Mouse (Mus musculus): Measurements from ENCODE around the gene Aste1. TPM values are rescaled to one million over a fixed set of nuclear protein-coding genes. Genes with fewer than 3 reads are reported as not detected.

Aste1 gene
- polyA plus RNA-seq (2014; fragmentation: Illumina TruSeq; extraction: RNeasy Lipid Tissue Mini Kit (QIAGEN cat#74804); ENCODE audit: low read depth, low replicate concordance), result 20.9 TPM

DNA sequence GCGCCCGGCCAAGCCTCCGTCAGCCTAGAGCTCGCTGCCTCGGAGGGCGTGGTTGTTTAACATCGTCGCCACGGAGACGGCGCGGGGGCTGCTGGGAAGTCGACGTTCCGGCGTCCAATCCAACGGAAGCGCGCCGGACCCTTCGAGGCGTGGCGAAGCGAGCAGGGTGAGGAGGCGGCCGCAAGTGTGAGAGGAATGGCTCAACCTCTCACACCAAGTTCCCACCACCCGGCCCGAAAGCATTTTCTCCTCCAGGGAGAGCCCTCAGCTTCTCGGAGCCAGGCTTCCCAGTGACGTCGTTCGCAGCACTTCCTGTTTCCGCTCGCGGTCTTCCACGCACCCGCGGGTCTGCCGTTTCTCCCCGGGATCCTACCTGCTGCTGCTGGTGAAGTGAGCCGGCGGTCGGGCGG is at the start of gene Aste1, which contains the start of gene Nek11:
Gene Aste1 (plus strand): TSS at position 175 of the 410 bp plus-strand sequence.
Gene Nek11 (minus strand): TSS at position 307 of the 410 bp plus-strand sequence.

Other genes with a start within 250 kb of the Aste1 start
- gene Nek11, start 132 bp downstream of the Aste1 start, polyA plus RNA-seq (2014; fragmentation: Illumina TruSeq; extraction: RNeasy Lipid Tissue Mini Kit (QIAGEN cat#74804); ENCODE audit: low read depth, low replicate concordance), result not detected
- 127 TPM for gene Atp2c1, start 131.9 kb downstream of the Aste1 start, polyA plus RNA-seq (2014; fragmentation: Illumina TruSeq; extraction: RNeasy Lipid Tissue Mini Kit (QIAGEN cat#74804); ENCODE audit: low read depth, low replicate concordance)
- 18.0 TPM for gene Pik3r4, start 247.6 kb downstream of the Aste1 start, polyA plus RNA-seq (2014; fragmentation: Illumina TruSeq; extraction: RNeasy Lipid Tissue Mini Kit (QIAGEN cat#74804); ENCODE audit: low read depth, low replicate concordance)

All from adrenal gland, adult 10 weeks (tissue).